Mouse (Mus musculus) cerebellum, adult 2 months (tissue): ENCODE measurements around the gene Ldb1. TPM values are rescaled to one million over a fixed set of nuclear protein-coding genes. Genes with fewer than 3 reads are reported as not detected.

Source experiments
- DNase-seq, 2 experiments: peaks; one replicate each; pipeline ENCODE4 v3.0.0; 2021
- H3K27ac ChIP-seq: fragments of 200-500 bp; 2 replicates; pipeline ENCODE4 v1.5.1; 2012; ENCODE audit warnings: low read length, control low read depth, inconsistent platforms; ENCODE audit not compliant: insufficient read depth
- H3K27me3 ChIP-seq: fragments of 200-500 bp; 2 replicates; pipeline ENCODE4 v1.6.1; 2012; ENCODE audit warnings: inconsistent platforms, mild to moderate bottlenecking, low read length, moderate library complexity; ENCODE audit not compliant: control insufficient read depth, insufficient read depth
- H3K4me1 ChIP-seq: fragments of 200-500 bp; 2 replicates; pipeline ENCODE4 v1.6.1; 2011; ENCODE audit warnings: low read length; ENCODE audit not compliant: control insufficient read depth, insufficient read depth
- H3K4me3 ChIP-seq: fragments of 200-500 bp; replicated peaks from 2 replicates; pipeline ENCODE3; 2011; ENCODE audit warnings: mild to moderate bottlenecking, low read depth, low read length, control low read depth; ENCODE audit not compliant: insufficient read depth
- CTCF ChIP-seq: fragments of 200-500 bp; IDR thresholded peaks from 2 replicates; pipeline ENCODE4 v1.5.1; 2011; ENCODE audit warnings: low read depth, mild to moderate bottlenecking, control low read depth, low read length, moderate library complexity, borderline replicate concordance; ENCODE audit not compliant: insufficient read depth
- POLR2A ChIP-seq: fragments of 200-500 bp; IDR thresholded peaks from 2 replicates; pipeline ENCODE4 v1.6.1; 2011; ENCODE audit warnings: low read length, control low read depth, borderline replicate concordance; ENCODE audit not compliant: insufficient read depth
- WGBS: fragments of 180-500 bp; shearing (Covaris S2); methylation state at CpG from one replicate; pipeline ENCODE4 v1.1.7; 2018; 5-methylcytosine and 5-hydroxymethylcytosine counted together
- polyA plus RNA-seq: library from polyadenylated mRNA; depleted of rRNA; stranded (reverse); fragments of >200 nt; gene quantifications from 2 replicates; pipeline ENCODE4 v1.2.3, GENCODE M21; 2012

Gene Ldb1
- polyA plus RNA-seq, 1 experiment: 159 TPM

GRCm38 (mm10) chr19:46031689-46032432 lies 13.2 kb downstream of the Ldb1 start:
- Histone ChIP-seq H3K27ac (no peak overlapping the region), H3K27me3 (no peaks in the 10 kb centered on the region), H3K4me1 (peaks cover 19% of the 10 kb centered on the region), H3K4me3 (no peak overlapping the region)
- 56% methylated on average over 9 of the region's 9 CpGs for WGBS
- no peak for TF ChIP-seq POLR2A
- no peak for DNase-seq

GRCm38 (mm10) chr19:46030196-46030983 lies 14.6 kb downstream of the Ldb1 start:
- TF ChIP-seq CTCF: no peak
- TF ChIP-seq POLR2A: no peak
- H3K4me3 ChIP-seq: no peak overlapping the region

DNA sequence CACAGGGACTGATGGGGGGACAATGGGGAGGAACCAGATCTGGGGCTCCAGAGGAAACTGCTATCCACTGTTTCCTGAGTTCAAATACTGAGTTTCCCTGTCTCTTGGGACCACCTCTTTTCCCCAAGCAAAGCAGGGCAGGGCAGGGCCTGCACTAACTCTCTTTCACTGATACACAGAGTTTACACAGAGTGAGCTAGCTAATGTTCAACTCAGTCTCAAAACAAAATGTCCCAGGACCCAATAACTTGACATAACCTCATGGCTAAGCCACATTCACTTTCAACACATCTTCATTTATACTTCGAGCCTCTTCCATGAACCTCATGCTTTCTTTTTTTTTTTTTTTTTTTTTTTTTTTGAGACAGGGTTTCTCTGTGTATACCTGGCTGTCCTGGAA lies 15.4 kb downstream of the Ldb1 start:
- no peak for TF ChIP-seq POLR2A
- no peak for TF ChIP-seq CTCF
- Histone ChIP-seq H3K27ac (no peak overlapping the region), H3K4me1 (peaks cover 1% of the 10 kb centered on the region), H3K27me3 (no peaks in the 10 kb centered on the region), H3K4me3 (no peak overlapping the region)
- DNase-seq: no peak
- 91% methylated on average over 1 of the region's 1 CpGs for WGBS

More at GRCm38 (mm10) chr19:46030196-46030983, 14.6 kb downstream of the Ldb1 start:
- no peak overlapping the region for H3K27ac ChIP-seq
- peaks cover 7% of the 10 kb centered on the region for H3K4me1 ChIP-seq
- no peak for DNase-seq
- no peaks in the 10 kb centered on the region for H3K27me3 ChIP-seq
- WGBS: 87% methylated on average over 10 of the region's 10 CpGs

GRCm38 (mm10) chr19:46028747-46029320 lies 16.2 kb downstream of the Ldb1 start:
- TF ChIP-seq CTCF (peak; percentile 3; the same call in 1 of the 2 replicates), POLR2A (no peak)
- Histone ChIP-seq H3K27me3 (no peaks in the 10 kb centered on the region), H3K4me1 (no peaks in the 10 kb centered on the region; the same call in 1 of the 2 replicates), H3K4me3 (no peak overlapping the region), H3K27ac (no peak overlapping the region)
- 72% methylated on average over 11 of the region's 11 CpGs for WGBS
- DNase-seq: no peak

DNA sequence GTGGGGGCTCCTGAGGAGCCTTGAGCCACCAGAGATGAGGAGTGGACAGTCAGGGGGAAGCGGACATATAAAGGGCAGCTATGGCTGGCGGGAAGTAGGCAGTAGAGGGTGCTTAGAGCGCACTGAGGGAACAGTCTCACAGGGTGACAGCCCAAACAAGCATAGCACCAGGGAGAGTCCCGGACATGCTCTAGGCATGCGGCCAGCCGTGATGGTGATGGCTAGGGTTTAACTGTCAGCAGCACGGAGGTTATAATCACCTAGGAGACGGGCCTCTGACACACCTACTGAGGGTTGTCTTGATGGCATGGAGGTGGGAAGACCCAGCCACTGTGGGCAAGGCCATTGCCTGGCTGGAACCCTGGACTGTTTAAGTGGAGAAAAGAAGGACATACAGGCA lies 18.4 kb downstream of the Ldb1 start:
- 30% methylated on average over 8 of the region's 8 CpGs for WGBS
- no peak overlapping the region for H3K4me3 ChIP-seq
- no peak for DNase-seq
- H3K27ac ChIP-seq: no peak overlapping the region
- no peaks in the 10 kb centered on the region for H3K27me3 ChIP-seq
- no peak for TF ChIP-seq POLR2A
- TF ChIP-seq CTCF: no peak
- no peaks in the 10 kb centered on the region for H3K4me1 ChIP-seq

- no peak overlapping the region for H3K4me3 ChIP-seq
- no peak for TF ChIP-seq POLR2A
- TF ChIP-seq CTCF: no peak
- no peak for DNase-seq
- no peak overlapping the region for H3K27ac ChIP-seq
- H3K27me3 ChIP-seq: no peaks in the 10 kb centered on the region
- 82% methylated on average over 6 of the region's 6 CpGs for WGBS
- no peaks in the 10 kb centered on the region for H3K4me1 ChIP-seq
Measured at GRCm38 (mm10) chr19:46024959-46025358, 20.1 kb downstream of the Ldb1 start.

GRCm38 (mm10) chr19:46016023-46016422 lies 29.0 kb downstream of the Ldb1 start:
- 89% methylated on average over 2 of the region's 2 CpGs for WGBS
- H3K27ac ChIP-seq: no peak overlapping the region
- TF ChIP-seq CTCF (no peak), POLR2A (no peak)

More at GRCm38 (mm10) chr19:46016023-46016422, 29.0 kb downstream of the Ldb1 start:
- H3K4me1 ChIP-seq: no peaks in the 10 kb centered on the region
- H3K27me3 ChIP-seq: no peaks in the 10 kb centered on the region
- DNase-seq: no peak
- H3K4me3 ChIP-seq: no peak overlapping the region
